Mouse (Mus musculus) neural tube, embryonic 14.5 days (tissue): ENCODE results near the gene Cops4. TPM values are rescaled to one million over a fixed set of nuclear protein-coding genes. Genes with fewer than 3 reads are reported as not detected.

ENCODE experiments used
- ATAC-seq: fragments of 200-750 bp; cut with Nextera tagmentation; 2 replicates; pipeline ENCODE4 v1.8.0; 2017; ENCODE audit warnings: low read depth, mild to moderate bottlenecking, moderate TSS enrichment, moderate library complexity
- H3K27ac ChIP-seq: fragments of 300-500 bp; sonication (generic); 2 replicates; pipeline ENCODE4 v1.5.1; 2014; ENCODE audit warnings: low read depth, mild to moderate bottlenecking, control low read depth, low read length, moderate library complexity, mixed read lengths
- H3K27me3 ChIP-seq: fragments of 300-500 bp; sonication (generic); 2 replicates; pipeline ENCODE4 v1.6.1; 2014; ENCODE audit warnings: low read length; ENCODE audit not compliant: control insufficient read depth, insufficient read depth
- H3K36me3 ChIP-seq: fragments of 300-500 bp; sonication (generic); 2 replicates; pipeline ENCODE4 v1.6.1; 2014; ENCODE audit warnings: low read length, mixed read lengths; ENCODE audit not compliant: control insufficient read depth, insufficient read depth
- H3K4me1 ChIP-seq: fragments of 300-500 bp; sonication (generic); 2 replicates; pipeline ENCODE4 v1.6.1; 2014; ENCODE audit warnings: low read length; ENCODE audit not compliant: control insufficient read depth, insufficient read depth
- H3K4me2 ChIP-seq: fragments of 300-500 bp; sonication (generic); 2 replicates; pipeline ENCODE4 v1.6.1; 2014; ENCODE audit warnings: mild to moderate bottlenecking, low read depth, low read length, control low read depth
- H3K4me3 ChIP-seq: fragments of 300-500 bp; sonication (generic); 2 replicates; pipeline ENCODE4 v1.5.1; 2014; ENCODE audit warnings: low read depth, low read length, control low read depth, mixed read lengths
- H3K9ac ChIP-seq: fragments of 300-500 bp; sonication (generic); replicated peaks from 2 replicates; pipeline ENCODE4 v1.6.1; 2014; ENCODE audit warnings: low read depth, mild to moderate bottlenecking, control low read depth, low read length, mixed read lengths
- H3K9me3 ChIP-seq: fragments of 300-500 bp; sonication (generic); 2 replicates; pipeline ENCODE4 v1.6.1; 2016; ENCODE audit warnings: low read length; ENCODE audit not compliant: control insufficient read depth
- WGBS: fragments of 180-500 bp; shearing (Covaris S2); extraction: QIAGEN DNeasy Blood & Tissue Kit; methylation state at CpG from one replicate; pipeline ENCODE4 v1.1.7; 2014; 5-methylcytosine and 5-hydroxymethylcytosine counted together
- polyA plus RNA-seq: library from polyadenylated mRNA; unstranded; fragments of >200 nt; fragmentation: Nextera tagmentation; extraction: Ambion mirVana; gene quantifications from 2 replicates; pipeline ENCODE4 v1.2.1, GENCODE M21; 2014

Cops4 gene
- polyA plus RNA-seq, 1 experiment from 2014 or later, result 188 TPM

DNA sequence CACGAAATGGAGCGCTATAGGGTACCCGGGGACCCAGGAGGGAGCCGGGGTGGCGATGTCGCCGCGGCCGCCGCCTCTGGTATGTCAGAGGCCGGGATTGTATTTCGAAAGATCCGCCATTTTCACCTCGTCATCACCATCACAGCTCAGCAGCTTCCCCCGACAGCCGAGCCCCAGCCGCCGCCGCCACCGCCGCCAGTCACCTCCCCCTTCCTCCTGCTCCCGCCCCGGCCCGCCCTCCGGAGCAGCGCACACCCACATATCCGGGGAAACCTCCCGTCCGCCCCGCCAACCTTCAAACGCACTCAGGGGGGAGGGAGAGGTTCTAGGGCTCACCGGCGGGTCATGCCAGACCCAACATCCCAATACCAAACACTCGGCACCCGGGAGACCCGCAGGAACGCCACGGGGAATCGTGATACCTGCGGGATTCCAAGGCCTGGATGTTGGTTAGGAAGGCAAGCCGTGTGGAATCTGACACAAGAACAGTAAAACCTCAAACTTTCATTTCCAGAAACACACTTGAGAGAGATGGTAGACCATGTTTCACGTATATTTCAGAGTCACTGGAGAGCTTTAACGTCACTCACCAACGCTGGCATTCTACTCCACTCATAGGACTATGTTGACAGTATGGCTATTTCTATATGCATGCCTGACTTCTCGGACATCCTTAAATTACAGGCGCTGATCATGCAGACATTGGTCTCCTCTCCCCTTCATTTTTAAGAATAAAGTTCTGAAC lies 19.5 kb upstream of the Cops4 start:
- WGBS, result under 1% methylated on average over 39 of the region's 46 CpGs
- peak overlapping the region; percentile 80 for H3K4me3 ChIP-seq
- peak overlapping the region; percentile 93 for H3K4me2 ChIP-seq
- 0 out of 2 replicates have a peak overlapping the region, but pooled peaks have one; percentile 39 for H3K27ac ChIP-seq
- H3K36me3 ChIP-seq, result no peaks in the 10 kb centered on the region
- ATAC-seq, result peak; percentile 75
- H3K27me3 ChIP-seq, result no peaks in the 10 kb centered on the region
- H3K4me1 ChIP-seq, result peaks cover 13% of the 10 kb centered on the region
- H3K9me3 ChIP-seq, result no peaks in the 10 kb centered on the region
- H3K9ac ChIP-seq, result peak overlapping the region; percentile 85

DNA sequence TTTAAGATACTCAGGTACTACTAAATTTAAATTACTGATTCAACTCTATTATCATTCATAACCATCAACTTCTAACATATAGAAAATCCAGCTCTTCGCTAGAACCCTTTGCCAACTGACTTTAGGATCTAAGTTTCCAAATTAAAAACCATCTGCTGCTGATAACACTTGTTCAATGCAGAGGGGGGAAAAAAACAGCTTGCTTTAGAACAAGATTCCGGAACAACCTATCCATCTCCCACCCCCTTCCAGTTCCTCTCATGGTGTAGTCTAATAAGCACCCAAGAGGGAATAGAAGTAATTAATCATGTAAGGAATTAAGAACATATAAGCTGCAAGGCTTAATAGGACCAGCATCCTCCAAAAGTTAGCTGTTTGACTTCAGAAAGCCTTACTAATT lies 18.9 kb upstream of the Cops4 start:
- H3K4me2 ChIP-seq, result peak overlapping the region; percentile 93
- H3K27me3 ChIP-seq, result no peaks in the 10 kb centered on the region

DNA sequence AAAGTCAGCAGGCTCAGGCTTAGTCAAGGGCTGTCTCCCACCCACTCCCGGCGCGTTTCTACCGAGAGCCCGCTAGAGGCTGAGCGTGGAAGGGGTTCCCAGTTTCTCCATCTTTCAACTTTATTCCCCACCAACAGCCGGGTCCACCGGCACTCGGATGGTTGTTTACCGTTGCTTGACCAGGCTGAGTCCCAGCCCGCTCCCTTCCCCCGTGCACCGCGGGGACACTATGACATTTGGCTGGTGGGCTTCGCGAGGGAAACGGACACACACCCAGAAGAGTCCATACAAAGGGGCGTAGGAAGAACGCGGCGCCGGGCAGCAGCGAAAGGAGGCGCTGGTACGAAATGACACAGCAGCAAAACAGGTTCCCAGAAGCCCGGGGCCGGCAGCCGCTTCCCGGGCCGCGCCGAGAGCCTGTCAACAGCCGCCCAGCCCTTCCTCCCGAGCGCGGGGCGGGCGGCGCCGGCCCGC lies 18.2 kb upstream of the Cops4 start:
- Histone ChIP-seq H3K4me3 (peak overlapping the region; percentile 57), H3K9ac (peak overlapping the region; percentile 54), H3K9me3 (no peaks in the 10 kb centered on the region), H3K4me1 (peaks cover 13% of the 10 kb centered on the region), H3K4me2 (peak overlapping the region; percentile 93), H3K27me3 (no peaks in the 10 kb centered on the region), H3K36me3 (no peaks in the 10 kb centered on the region), H3K27ac (no peak overlapping the region)
- WGBS, result 0% methylated on average over 32 of the region's 41 CpGs
- peak; percentile 12 for ATAC-seq

More for the DNA sequence above, 18.9 kb upstream of the Cops4 start:
- Histone ChIP-seq H3K4me1 (peaks cover 13% of the 10 kb centered on the region), H3K9me3 (no peaks in the 10 kb centered on the region), H3K9ac (no peak overlapping the region), H3K36me3 (no peaks in the 10 kb centered on the region), H3K4me3 (peak overlapping the region; percentile 80), H3K27ac (no peak overlapping the region)
- WGBS, result 29% methylated on average over 2 of the region's 2 CpGs
- ATAC-seq, result no peak

DNA sequence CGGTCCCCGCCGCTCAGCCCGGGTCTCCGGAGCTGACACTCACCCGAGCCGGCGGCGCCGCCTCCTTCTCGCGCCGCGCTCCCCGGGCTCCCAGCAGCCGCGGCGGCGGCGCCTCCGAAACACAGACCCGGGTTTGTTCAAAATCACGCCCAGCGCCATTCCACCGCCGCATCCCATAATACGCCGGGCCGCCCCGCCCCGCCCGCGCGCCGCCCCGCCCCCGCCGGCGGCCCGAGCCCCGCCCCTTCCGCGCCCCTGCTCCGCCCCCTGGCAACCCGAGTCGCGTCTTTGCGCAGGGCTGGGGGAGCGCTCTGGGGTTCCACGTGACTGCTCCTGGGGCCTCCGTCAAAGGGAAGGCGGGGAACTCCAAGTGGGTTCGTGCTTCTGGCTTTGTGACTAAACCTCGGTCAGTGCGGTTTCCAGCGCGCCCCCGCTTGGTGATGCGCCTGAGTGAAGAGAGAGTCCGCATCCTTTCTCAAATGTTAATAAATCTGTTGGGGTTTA lies 17.6 kb upstream of the Cops4 start, which contains the start of gene Lin54:
Lin54 (minus strand) TSS at position 182 of the 504 bp plus-strand sequence.
- ATAC-seq, result peak; percentile 95
- Histone ChIP-seq H3K9me3 (no peaks in the 10 kb centered on the region), H3K36me3 (no peaks in the 10 kb centered on the region), H3K4me1 (peaks cover 13% of the 10 kb centered on the region), H3K4me3 (peak within 1 kb of the TSS; percentile 57), H3K9ac (peak within 1 kb of the TSS; percentile 54), H3K4me2 (peak within 1 kb of the TSS; percentile 93), H3K27ac (peak within 1 kb of the TSS; percentile 66; the same call in 1 of the 2 replicates), H3K27me3 (no peaks in the 10 kb centered on the region)
- WGBS, result 0% methylated on average over 40 of the region's 60 CpGs

DNA sequence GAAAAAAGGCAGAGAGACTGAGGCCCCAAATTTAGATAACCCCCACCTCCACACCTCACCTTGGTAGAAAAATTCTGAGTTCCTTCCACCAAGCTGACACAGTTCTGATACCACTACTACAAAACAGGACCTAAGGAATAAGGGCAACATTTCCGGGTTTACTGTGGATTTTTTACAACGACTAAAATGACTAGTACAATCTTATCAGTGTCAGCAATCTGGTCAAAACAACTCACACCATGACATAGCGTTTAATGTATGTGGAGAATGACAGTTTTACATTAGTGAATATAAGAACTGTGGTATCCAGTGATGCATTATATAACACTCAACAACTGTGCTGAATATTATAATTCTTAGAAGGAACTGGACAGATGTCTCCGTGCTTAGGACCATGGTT lies 16.8 kb upstream of the Cops4 start:
- ATAC-seq, result no peak
- Histone ChIP-seq H3K4me2 (peak overlapping the region; percentile 93; the same call in 1 of the 2 replicates), H3K4me3 (no peak overlapping the region), H3K9me3 (no peaks in the 10 kb centered on the region), H3K27me3 (no peaks in the 10 kb centered on the region), H3K9ac (no peak overlapping the region; the same call in 1 of the 2 replicates), H3K27ac (peak overlapping the region; percentile 66; the same call in 1 of the 2 replicates), H3K36me3 (no peaks in the 10 kb centered on the region), H3K4me1 (peaks cover 13% of the 10 kb centered on the region)
- 87% methylated on average over 4 of the region's 4 CpGs for WGBS

DNA sequence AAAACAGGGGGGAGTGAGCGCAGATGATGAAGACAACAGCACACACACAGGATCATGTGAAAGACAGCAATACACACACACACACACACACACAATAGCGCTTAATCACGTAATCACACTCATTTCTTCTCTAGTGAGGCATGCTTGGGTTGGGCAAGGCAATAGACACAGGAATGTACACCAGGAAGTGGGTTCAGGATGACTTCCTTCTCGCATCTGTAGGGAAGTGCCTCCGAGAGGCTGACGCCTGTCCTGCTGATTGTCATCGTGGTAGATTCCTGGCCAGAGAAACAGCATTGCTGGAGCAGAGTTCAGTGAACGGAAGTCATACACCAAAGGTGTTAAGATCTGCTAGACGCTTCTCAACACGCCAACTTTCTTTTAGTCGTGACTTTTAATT lies 8.9 kb upstream of the Cops4 start:
- H3K27me3 ChIP-seq, result no peaks in the 10 kb centered on the region
- H3K9ac ChIP-seq, result no peak overlapping the region
- ATAC-seq, result no peak
- H3K4me1 ChIP-seq, result no peaks in the 10 kb centered on the region
- no peaks in the 10 kb centered on the region for H3K36me3 ChIP-seq
- H3K9me3 ChIP-seq, result no peaks in the 10 kb centered on the region
- no peak overlapping the region for H3K27ac ChIP-seq
- 80% methylated on average over 11 of the region's 11 CpGs for WGBS
- H3K4me3 ChIP-seq, result no peak overlapping the region
- no peak overlapping the region for H3K4me2 ChIP-seq

DNA sequence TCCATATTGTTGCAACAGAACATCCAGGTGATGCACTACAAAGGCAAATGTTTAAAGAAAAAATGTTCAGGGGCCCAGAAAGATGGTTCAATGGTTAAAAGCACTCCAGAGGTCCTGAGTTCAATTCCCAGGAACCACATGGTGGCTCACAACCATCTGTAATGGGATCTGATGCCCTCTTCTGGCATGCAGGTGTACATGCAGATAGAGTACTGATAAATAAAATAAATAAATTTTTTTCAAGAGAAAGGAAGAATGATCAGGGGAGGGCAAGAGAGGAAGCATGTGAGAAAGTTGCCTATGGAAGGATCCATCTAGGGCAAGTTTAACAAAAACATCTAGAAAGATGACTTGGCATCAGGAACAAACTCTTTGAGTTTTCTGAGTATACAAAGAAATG lies 5.5 kb upstream of the Cops4 start:
- no peaks in the 10 kb centered on the region for H3K36me3 ChIP-seq
- ATAC-seq, result no peak

DNA sequence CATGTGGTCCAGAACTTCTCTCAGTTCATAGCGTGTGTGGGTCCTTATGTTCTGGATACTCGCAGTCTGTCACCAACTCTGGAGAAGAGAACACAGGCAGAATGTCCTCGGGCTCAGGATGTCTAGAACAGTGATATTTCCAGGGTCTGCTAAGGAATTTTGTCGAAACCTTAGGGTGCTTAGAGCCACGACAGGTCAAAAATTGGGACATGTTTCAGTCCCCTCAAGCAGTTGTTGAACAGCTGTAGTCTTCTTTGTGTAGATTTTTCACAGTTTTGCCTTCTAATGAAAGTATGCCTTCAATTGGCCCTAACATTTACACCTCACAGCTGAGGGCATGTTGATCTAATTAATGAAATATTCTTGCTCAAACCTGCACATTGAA lies 910 bp downstream of the Cops4 start:
- peak overlapping the region; percentile 72 for H3K4me3 ChIP-seq
- H3K9me3 ChIP-seq, result no peaks in the 10 kb centered on the region
- no peaks in the 10 kb centered on the region for H3K36me3 ChIP-seq
- 14% methylated on average over 5 of the region's 5 CpGs for WGBS
- H3K27ac ChIP-seq, result no peak overlapping the region
- no peak for ATAC-seq
- H3K4me2 ChIP-seq, result peak overlapping the region; percentile 75
- peaks cover 16% of the 10 kb centered on the region; the same call in 1 of the 2 replicates for H3K4me1 ChIP-seq
- peak overlapping the region; percentile 69 for H3K9ac ChIP-seq
- no peaks in the 10 kb centered on the region for H3K27me3 ChIP-seq

More for the DNA sequence above, 5.5 kb upstream of the Cops4 start:
- Histone ChIP-seq H3K4me3 (no peak overlapping the region), H3K27me3 (no peaks in the 10 kb centered on the region), H3K9me3 (no peaks in the 10 kb centered on the region), H3K4me1 (0 out of 2 replicates have a peak, but pooled peaks cover 3% of the 10 kb centered on the region), H3K4me2 (no peak overlapping the region), H3K9ac (no peak overlapping the region), H3K27ac (no peak overlapping the region)

DNA sequence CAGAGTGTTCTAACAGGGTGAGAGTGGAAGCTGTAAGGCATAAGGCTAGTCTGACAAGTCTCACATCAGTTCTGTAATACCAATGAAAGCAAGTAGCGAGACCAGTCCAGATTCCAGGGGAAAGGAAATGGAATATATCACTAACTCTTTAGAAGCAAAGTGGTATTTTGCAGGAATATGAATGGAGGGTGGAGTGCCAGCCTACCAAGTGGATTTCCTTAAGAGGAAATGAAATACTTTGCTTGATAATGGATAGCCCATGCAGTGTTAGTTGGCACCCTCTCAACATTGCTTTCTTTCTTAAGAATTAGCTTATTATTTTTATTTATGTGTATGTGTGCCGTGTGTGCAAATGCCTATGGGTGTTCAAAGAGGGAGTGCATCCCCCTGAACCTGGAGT lies 2.1 kb downstream of the Cops4 start:
- Histone ChIP-seq H3K27ac (no peak overlapping the region), H3K36me3 (no peaks in the 10 kb centered on the region), H3K4me2 (0 out of 2 replicates have a peak overlapping the region, but pooled peaks have one; percentile 8), H3K9me3 (no peaks in the 10 kb centered on the region), H3K4me1 (peaks cover 16% of the 10 kb centered on the region; the same call in 1 of the 2 replicates), H3K4me3 (no peak overlapping the region), H3K27me3 (no peaks in the 10 kb centered on the region), H3K9ac (no peak overlapping the region)
- 97% methylated on average over 2 of the region's 2 CpGs for WGBS
- no peak for ATAC-seq
